Mouse (Mus musculus) liver, embryonic 14.5 days (tissue): ENCODE data around the gene Eipr1.

Experiments
- CTCF ChIP-seq: IDR thresholded peaks from 2 replicates; pipeline ENCODE4 v1.5.1; 2016; ENCODE audit warnings: antibody characterized with exemption, low read depth, control low read depth
- EP300 ChIP-seq: IDR thresholded peaks from 2 replicates; pipeline ENCODE4 v1.6.1; 2016; ENCODE audit warnings: antibody characterized with exemption, low read depth

DNA sequence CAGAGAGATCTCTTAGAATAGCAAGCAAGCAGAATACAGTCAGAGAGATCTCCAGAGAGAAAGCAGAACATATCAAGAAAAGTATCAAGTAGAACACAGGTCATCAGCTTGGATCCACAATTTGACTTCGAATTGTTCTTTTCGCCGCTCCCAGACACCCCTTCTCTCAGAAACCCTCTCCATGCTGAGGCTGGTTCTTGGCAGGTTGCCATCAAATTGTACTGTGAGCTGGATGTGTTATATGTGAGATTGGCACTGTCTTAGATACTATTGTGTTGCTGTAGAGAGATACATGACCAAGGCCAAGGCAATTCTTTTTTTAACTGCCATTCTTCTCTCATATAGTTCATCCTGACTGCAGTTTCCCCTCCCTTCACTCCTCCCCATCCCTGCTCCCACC is 43.4 kb downstream of the Eipr1 start:
- TF ChIP-seq CTCF: no peak
- no peak for TF ChIP-seq EP300
